Mouse (Mus musculus) inflammation-experienced regulatory T-cells, adult 6 months (primary cell): Measurements from ENCODE around the gene Gm34653. TPM values are rescaled to one million over a fixed set of nuclear protein-coding genes. Genes with fewer than 3 reads are reported as not detected.
"Not testable (repeated sequence)": the region's sequence is repeated elsewhere in the genome, so short reads cannot be mapped to it uniquely, and the experiment has no call there.

Experiments used
- ATAC-seq: one replicate; pipeline ENCODE4 v1.8.0; 2017
- polyA plus RNA-seq, 3 experiments: library from polyadenylated mRNA; unstranded; fragments of 100-300 nt; shearing (Covaris generic); gene quantifications; one replicate each; pipeline ENCODE4 v1.2.1; 2017

Gene Gm34653
- not detected for polyA plus RNA-seq

DNA sequence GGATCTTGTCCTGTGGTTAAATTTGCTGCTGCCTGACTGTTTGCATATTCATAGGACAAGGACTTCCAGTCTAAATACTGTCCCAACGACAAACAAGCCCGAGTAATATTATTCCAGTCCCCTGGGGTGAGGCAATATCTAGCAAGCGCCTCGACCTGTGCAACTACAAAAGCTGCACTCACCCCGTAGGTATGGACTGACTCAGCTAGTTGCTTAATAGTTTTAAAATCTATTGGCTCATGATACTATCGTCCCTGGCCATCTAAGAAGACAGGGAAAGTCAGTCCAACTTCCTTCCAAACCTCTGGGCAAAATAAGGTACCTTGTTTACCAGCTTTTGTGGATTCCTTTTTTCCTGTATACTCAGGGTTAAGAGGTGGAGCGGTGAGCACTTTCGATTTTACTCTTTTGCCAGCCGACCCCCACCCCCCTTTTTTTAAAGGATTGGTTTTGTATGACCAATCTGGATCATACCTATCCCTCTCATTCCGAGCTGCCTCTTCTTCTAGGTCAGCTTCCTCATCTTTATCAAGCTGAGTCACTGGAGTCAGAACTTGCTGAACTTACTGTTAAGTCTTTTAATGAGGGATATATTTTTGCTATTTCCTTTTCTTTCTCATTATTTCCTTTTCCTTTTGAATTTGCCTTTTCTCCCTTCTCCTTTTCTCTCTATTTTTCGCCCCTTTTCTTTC lies at the start of gene Gm34653:
Gm34653 (plus strand) TSS at position 242 of the 692 bp plus-strand sequence.
- ATAC-seq: not testable (repeated sequence)

DNA sequence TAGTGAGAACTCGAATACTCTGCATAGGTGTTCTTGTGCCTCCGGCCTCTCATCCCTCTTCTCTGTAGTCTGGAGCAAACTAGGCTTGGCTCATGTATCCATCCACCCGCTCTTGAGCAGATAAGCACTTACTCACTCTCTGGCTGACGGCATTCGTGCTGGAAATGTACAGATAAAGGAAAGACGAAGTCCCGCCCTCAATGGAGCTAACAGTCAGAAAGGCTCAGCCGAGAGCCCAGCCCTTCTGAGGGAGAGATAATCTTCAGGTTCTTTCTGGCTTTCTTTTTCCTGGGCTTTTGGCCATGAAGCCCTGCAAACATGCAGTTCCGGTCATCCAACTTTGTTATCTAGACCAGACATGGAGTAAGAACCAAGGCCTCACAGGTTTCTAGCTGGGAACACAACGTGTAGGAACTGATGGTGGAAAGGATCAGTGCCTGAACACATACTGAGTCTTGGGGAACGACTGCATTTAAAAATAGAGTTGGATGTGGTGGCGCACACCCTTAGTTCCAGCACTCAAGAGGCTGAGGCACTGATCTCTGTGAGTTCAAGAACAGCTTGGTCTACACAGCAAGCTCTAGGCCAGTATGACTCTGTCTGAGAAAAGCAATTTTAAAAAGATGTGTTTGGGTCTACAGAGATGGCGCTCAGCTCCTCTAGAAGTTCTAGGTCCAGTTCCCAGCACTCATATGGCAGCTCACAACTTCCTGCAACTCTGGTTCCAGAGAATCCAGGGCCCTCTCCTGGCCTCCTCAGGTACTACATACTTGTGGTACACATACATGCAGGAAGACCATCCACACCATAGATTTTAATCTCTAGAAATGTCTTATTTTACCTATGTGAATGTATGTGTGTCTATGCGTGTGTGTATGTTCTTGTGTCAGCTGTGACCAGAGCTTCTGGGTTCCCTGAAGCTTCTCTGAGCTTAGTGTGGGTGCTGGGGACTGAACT lies 49.5 kb upstream of the Gm34653 start:
- no peak for ATAC-seq

DNA sequence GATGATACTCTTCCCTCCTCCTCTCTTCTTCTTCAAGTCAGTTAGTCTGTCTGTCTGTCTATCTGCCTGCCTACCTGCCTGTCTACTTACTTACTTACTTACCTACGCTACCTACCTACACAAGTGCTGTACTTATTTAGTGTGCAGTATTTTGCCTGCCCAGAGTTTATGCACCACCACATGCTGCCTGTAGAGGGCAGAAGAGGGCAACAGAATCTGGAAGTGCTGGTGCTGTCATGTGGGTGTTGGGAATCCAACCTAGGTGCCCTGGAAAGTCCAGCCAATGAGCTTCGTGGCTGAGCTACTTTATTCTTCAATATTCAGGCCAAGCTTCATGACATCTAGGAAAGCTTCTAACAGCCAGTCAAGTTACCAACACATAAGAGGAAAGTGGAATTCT lies 48.7 kb upstream of the Gm34653 start:
- ATAC-seq: peak; percentile 76

DNA sequence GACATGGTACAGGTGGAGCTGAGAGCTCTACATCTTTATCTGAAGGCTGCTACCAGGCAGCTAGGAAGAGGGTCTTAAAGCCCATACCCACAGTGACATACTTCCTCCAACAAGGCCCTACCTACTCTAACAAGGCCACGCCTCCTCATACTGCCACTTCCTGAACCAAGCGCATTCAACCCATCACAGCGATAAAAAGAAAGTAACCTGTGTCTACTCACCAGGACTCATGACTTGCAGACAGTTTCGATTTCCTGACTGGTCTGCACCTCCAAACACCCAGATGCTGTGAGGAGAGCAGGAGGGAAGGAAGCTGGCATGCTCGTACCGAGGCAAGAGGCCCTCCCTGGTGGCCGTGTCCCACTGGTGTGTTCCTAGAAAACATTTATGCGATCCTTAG lies 42.5 kb upstream of the Gm34653 start:
- ATAC-seq: peak; percentile 100

DNA sequence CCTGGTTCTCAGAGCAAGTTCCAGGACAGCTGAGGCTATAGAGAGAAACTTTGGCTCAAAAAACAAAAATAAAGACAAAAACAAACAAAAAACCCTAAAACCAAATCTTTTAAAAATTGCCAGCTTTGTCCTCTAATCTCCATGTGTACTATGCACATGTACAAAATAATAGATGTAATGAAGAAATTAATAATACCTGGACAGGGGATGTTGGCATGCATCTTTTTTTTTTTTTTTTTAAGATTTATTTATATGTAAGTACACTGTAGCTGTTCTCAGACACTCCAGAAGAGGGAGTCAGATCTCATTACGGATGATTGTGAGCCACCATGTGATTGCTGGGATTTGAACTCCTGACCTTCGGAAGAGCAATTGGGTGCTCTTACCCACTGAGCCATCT lies 40.3 kb upstream of the Gm34653 start:
- ATAC-seq: not testable (repeated sequence)

DNA sequence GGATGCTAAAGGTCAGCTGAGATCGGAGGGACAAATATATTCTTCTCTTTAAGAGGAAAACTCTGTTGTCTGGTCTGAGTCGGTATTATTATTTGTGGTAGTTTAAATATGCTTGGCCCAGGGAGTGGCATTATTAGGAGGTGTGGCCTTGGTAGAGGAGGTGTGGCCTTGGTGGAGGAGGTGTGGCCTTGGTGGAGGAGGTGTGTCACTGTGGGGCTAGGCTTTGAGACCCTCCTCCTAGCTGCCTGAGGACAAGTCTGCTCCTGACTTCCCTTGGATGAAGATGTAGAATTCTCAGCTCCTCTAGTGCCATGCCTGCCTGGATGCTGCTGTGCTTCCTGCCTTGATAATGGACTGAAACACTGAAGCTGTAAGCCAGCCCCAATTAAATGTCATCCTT lies 38.3 kb upstream of the Gm34653 start:
- no peak for ATAC-seq

DNA sequence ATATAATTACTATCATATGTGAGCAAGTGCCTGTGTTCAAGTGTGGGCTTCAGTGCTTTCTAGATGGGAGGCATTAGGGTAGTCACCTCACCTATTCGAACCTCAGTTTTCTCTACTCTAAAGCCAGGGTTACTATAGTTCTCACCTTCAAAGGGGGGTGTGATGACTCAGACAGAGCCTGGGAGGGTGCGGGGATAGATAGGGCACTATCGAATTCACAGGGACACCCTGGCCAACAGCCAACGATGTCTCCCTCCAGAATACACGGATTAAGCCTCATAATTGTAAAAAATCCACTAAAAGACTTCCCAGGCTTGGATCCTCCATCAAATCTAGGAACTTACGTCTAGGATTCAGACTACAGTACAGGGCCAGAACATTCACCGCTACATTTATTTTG lies 37.4 kb upstream of the Gm34653 start:
- ATAC-seq: no peak

DNA sequence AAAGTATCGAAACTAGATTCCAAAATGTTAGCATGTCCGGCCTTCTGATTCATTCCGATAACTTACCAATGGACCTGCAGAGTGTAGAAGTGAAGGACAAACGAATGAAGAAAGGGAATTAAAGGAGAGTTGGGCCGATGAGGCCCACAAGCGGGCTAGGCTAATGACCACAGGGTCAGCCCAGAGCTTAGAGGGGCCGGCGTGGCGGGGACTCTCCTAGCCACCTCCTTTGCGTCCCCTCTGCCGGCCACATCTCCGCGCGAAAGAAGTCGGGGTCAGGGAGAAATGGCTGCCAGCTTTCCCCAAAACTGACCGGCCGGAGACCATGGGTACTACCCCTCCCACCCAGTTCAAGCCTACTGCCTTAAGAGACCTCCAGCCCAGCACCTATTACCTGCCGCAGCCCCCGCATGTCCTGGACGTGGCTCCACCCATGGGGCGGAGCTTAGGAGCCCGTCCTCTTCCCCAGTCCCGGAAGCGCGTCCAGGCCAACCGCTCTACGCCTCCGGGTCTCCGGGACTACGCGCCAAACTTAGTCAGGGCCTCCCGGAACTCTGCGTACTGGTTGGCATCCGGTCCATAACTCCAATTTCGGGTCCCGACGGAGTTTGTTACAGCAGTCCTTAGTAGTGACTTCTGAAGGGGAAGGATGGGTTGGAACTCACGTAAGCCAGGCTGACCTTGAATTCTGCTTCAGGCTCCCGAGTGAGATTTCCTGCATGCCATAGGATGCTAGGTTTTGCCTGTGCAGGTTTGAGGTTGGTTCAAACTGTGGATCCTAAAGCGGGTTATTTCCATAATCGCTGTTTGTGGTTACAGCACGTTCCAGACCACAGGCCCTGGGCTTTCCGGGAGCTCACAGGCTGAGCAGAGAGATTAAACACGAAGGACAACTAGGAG lies 33.2 kb upstream of the Gm34653 start, which contains the start of gene Rabepk:
Rabepk (minus strand) TSS at position 556 of the 900 bp plus-strand sequence.
- ATAC-seq: peak; percentile 75

DNA sequence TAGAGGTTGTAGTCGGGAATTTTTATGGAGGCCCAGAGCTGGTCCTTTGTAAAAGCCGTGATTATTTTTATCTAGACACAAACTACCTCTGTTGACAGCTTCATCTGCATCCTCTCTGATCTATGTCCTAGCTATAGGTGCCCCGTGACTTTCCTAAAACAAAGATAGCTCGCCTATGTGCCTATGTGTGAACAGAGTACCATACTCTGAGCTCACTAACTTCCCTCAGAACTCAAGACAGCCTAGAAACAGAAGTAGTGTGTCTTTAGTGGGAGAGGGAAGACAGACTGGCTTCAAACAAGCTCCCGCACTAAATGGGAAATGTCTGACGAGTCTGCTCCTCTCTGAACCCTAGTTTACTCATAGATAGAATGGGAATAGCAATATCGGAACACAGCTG lies 32.4 kb upstream of the Gm34653 start:
- no peak for ATAC-seq

DNA sequence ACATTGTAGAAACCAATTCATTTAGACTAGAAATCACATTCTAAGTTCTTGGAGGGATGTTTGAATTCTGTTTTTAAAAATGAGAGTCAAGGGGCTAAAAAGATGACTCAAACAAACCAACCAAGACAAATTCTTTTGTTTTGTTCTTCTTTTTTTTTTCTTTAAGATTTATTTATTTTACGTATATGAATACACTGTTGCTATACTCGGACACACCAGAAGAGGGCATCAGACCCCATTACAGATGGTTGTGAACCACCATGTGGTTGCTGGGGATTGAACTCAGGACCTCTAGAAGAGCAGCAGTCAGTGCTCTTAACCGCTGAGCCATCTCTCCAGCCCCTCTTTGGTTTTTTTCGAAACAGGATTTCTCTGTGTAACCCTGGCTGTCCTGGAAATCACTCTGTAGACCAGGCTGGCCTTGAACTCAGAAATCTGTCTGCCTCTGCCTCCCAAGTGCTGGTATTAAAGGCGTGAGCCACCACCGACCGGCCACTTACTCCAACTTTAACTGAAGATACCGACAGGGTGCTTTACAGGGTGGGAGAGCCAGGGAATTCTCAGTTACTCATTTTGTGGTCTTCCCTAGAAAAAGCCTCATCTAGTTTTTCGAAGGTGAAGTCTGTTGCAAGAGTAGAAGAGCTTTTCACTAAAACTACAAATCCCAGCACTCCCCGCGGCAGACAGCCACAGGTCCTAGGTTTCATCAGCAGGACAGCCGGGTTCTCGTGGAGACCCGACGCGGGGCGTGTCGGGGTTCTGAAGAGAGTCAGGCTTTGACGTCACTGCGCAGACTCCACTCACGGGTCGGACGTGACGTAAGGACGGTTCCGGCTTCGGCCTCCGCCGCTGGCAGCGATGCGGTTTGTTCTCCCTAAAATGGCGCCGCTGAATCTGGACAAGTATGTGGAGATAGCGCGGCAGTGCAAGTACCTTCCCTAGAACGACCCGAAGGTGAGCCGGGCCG lies 31.0 kb upstream of the Gm34653 start:
- peak; percentile 91 for ATAC-seq

DNA sequence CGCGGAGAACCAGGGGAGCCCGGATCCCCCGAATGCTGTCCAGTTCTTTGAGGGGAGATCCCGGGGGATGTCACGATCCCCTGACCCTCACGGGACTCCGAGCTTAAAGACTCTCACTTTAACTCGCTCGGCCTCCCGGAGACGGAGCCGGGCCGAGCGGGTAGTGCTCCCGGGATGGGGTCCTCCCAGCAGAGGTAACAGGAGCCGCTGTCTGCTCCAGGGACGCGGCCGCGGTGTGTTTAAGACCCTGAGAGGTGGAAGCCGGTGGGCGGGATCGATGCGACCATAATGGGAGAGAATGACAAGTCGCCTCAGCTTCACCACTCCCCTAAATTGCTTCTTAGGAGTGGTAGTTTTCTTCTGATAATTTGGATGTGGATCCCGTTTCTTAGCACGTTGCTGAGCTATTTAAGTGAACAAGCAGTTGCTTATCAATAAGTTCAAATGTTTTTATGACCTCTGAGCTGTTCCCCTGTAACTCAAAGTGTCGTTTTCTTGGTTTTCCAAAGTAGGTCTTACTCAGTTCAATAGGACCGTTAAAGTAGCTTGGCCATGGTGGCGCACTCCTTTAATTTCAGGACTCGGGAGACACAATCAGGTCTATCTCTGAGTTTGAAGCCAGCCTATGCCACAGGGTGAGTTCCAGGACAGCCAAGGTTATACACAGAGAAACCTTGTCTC lies 30.1 kb upstream of the Gm34653 start:
- ATAC-seq: peak; percentile 13

DNA sequence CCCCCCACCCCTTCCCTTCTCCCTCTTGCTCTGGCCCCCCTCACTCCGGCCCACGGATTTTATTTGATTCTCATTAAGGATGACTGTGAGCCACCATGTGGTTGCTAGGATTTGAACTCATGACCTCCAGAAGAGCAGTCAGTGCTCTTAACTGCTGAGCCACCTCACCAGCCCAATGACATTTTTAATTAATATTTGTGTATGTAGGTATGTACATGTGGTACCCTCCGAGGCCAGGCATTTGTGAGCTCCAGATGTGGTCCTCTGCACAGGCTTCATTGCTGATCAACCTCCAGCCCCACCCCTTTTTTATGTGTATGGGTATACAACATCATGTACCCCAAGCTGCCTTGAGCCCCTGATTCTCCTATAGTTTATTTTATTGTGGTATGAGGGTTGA lies 29.1 kb upstream of the Gm34653 start:
- ATAC-seq: no peak

DNA sequence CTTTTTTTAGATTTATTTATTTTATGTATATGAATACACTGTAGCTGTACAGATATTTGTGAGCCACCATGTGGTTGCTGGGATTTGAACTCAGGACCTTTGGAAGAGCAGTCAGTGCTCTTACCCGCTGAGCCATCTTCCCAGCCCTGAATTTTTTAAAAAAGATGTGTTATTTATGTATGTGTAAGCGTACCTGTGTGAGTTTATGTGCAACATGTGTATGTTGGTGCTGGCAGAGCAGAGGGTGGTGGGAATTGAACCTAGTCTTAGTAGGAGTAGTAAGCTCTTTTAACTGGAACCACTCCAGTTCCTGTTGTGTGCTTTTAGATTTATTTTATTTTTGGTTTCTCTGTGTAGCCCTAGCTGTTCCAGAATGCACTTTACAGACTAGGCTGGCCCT lies 28.6 kb upstream of the Gm34653 start:
- ATAC-seq: no peak

DNA sequence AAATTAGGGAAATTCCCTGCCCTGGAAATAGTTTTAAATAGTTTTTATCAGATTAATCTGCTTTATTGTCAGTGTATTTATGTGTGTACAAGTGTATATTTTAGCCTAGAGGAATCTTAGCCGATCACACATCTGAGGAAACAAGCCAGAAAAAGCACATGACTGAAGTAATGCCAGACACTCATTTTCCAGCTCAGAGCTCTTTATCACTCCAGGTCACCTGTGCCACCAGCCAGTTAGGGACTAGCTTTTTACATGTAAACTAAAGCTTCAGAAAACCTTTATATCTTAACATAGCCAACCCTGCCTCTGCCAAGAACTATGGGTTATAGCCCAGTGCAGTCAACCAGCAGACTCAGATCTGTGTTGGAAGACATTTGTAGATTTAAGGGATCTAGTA lies 28.0 kb upstream of the Gm34653 start:
- no peak for ATAC-seq

DNA sequence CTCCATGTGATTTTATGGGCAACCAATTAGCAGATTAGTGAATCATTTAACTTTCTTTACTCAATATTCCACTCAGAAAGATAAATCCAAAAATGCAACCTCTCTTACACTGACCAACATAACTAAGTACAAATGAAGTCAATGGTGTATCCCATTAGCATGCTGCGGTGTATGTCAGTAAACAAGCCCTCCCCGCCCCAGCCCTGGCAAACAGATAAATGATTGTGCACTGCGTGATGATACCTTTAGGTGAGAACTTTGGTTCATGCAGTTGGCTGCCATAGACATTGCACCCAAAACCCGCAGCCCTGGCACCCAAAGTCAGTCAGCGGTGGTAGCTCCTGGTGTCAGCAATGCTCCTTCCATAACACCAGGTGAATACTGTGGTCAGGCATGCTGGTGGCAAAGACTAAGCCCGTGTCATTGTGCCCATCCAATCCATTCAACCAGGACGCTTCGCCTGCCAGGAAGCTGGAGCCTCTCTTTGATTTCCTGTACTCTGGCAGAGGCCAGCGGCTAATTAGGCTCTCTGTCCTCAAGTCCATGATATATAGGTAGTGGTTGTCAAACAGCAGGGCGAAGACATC lies 27.4 kb upstream of the Gm34653 start:
- ATAC-seq: no peak

DNA sequence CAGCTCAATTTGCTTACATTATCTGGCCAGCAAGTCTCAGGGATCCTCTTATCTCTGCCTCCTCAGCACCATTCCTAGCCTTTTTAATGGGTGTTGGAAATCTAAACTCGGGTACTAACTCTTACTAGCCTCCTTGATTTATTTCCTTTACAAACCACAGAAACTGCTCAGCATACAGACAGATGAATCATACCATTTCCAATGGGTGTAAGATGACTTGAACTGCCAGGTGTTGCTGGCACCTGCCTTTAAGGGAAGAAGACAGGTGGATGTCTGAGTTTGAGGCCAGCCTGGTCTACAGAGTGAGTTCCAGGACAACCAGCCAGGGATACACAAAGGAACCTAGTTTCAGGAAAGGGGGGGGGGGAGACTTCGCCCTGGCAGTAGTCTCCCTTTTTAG lies 24.8 kb upstream of the Gm34653 start:
- ATAC-seq: no peak

DNA sequence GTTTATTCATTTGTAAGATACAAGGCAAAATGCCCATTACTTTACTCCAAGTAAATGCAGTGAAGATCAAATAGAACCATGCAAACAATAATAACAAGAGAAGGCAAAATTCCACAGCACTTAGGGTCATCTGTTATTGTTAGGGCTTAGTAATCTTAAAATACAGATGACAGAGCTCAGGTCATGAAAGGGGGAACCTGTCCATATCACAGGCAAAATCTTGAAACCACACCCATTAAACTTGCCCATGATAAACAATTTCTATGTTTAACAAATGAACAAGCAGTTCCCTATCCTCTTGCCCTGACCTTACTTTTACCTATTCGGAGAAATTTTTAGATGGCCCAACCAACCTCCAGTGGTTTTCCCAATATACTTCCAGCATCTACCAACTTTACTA lies 23.2 kb upstream of the Gm34653 start:
- ATAC-seq: no peak

DNA sequence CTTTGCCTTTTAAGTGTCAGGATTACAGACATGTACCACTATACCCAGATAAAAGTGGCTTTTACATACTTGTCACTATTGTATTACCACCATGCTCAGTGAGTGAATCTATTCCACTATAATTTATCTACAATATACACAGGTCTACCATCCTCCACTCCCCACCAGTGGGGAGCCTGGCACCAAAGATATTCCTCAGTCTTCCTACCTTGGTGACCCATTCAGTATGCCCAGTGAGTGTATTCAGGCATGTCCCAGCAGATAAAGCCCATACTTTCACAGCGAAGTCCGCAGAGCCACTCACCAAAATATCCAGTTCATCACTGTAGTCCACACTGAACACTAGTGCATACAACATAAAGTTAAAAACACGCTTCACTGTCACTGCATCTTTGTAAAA lies 22.0 kb upstream of the Gm34653 start:
- no peak for ATAC-seq

DNA sequence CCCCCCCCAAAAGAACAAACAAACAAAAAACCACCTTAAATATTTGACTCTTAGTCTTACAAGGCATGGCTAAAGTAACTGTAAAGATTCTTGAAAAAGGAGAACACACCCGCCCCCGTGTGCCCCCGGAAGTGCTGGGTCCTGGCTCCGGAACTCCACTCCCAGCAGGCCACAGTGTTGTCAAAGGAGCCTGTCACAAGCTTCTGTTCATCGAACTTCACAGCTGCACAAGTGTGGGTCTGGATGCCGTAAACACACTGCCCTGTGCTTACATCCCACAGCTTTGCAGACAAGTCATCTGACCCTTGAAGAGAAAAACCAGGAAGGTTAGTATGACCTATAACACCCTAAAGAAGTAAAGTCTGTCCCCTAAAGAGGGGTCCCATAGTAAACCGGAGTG lies 20.1 kb upstream of the Gm34653 start:
- no peak for ATAC-seq

DNA sequence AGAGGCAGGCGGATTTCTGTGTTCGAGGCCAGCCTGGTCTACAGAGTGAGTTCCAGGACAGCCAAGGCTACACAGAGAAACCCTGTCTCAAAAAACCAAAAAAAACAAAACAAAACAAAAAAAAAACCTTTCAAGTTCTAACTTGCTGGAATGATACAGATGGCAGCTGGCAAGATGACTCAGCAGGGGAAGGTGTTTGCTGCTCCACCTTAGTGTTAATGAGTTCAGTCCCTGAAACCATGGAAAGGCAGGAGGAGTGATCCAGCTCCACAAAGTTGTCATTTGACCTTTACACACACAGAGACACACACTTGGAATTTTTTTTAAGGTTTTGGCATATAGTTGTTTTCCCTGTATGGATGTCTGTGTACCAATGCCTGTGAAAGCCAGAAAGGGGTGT lies 16.9 kb upstream of the Gm34653 start:
- ATAC-seq: not testable (repeated sequence)

DNA sequence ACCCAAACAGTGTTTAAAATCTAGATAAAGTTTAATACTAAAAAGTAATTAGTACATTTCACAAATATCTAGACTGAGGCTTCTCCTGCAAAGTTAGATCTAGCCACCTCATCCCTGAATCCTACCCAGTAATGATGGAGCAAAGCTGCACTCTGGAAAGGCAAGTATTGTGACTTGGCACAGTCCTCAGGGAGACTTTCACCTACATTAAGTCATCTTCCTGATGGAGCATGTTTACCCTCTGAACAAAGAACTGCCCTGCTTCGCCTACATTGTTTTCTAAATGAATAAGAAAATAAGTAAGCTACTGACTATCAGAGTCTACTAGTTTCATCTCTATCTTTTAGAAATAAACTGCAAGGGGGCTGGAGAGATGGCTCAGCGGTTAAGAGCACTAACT lies 14.3 kb upstream of the Gm34653 start:
- ATAC-seq: no peak
